Mouse (Mus musculus) embryonic facial prominence, embryonic 10.5 days (tissue): ENCODE data around the gene Eno2. TPM values are rescaled to one million over a fixed set of nuclear protein-coding genes. Genes with fewer than 3 reads are reported as not detected.
A peak's percentile ranks its signal among the peaks of the same experiment; 100 is the strongest.

Source experiments
- DNase-seq: peaks from one replicate; pipeline ENCODE4 v3.0.0-alpha.2; 2017; ENCODE audit warnings: low spot score
- H3K27ac ChIP-seq: fragments of 300-500 bp; sonication (generic); replicated peaks from 2 replicates; pipeline ENCODE4 v1.5.1; 2016; ENCODE audit warnings: mild to moderate bottlenecking
- H3K27me3 ChIP-seq: fragments of 300-500 bp; sonication (generic); replicated peaks from 2 replicates; pipeline ENCODE4 v1.6.1; 2016; ENCODE audit warnings: low read depth, mild to moderate bottlenecking; ENCODE audit not compliant: poor library complexity, severe bottlenecking
- H3K36me3 ChIP-seq: fragments of 300-500 bp; sonication (generic); replicated peaks from 2 replicates; pipeline ENCODE4 v1.6.1; 2016; ENCODE audit warnings: mild to moderate bottlenecking, moderate library complexity
- H3K4me1 ChIP-seq: fragments of 300-500 bp; sonication (generic); 2 replicates; pipeline ENCODE4 v1.6.1; 2016
- H3K4me3 ChIP-seq: fragments of 300-500 bp; sonication (generic); 2 replicates; pipeline ENCODE4 v1.5.1; 2016; ENCODE audit warnings: mild to moderate bottlenecking, moderate library complexity
- H3K9me3 ChIP-seq: fragments of 300-500 bp; sonication (generic); 2 replicates; pipeline ENCODE4 v1.6.1; 2016; ENCODE audit warnings: mild to moderate bottlenecking
- WGBS: fragments of 180-500 bp; shearing (Covaris S2); methylation state at CpG from one replicate; pipeline ENCODE4 v1.1.7; 2016; 5-methylcytosine and 5-hydroxymethylcytosine counted together
- polyA plus RNA-seq: library from polyadenylated mRNA; unstranded; fragments of >200 nt; fragmentation: Nextera tagmentation; extraction: Ambion mirVana; gene quantifications from 2 replicates; pipeline ENCODE4 v1.2.1, GENCODE M21; 2016

The Eno2 gene
- 2.3 and 2.4 TPM in 2 replicates for polyA plus RNA-seq

GRCm38 (mm10) chr6:124769101-124769765, at the start of gene Eno2:
Eno2 (minus strand) TSS chr6:124769673.
- H3K4me1 ChIP-seq: peaks cover 33% of the 10 kb centered on the region
- H3K4me3 ChIP-seq: peak within 1 kb of the TSS; percentile 64
- H3K9me3 ChIP-seq: no peaks in the 10 kb centered on the region
- DNase-seq: peak; percentile 79
- peak within 1 kb of the TSS; percentile 71 for H3K27ac ChIP-seq
- H3K27me3 ChIP-seq: peaks cover 85% of the 10 kb centered on the region
- WGBS: under 1% methylated on average over 54 of the region's 54 CpGs
- H3K36me3 ChIP-seq: no peaks in the 10 kb centered on the region

DNA sequence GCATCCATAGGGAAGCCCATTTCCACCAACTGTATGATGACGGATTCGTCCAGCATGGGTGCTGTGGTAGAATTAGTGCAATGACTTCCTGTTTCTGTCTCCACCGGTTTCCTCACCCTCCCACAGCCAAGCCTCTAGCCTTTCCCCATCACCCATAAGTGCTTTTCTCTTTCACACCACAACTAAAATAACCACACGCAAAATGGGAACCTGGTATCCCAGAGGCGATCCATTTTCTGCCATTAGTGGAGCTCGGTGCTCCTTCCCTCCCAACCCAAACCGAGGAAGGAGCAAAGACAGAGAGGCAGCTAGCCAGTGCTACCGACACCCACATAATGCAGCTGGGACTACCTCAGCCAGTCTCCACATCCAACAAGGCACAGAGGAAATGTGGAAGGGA, 48.5 kb upstream of the Eno2 start:
- Histone ChIP-seq H3K27ac (no peak overlapping the region), H3K4me3 (no peak overlapping the region), H3K36me3 (peaks cover 84% of the 10 kb centered on the region), H3K4me1 (peaks cover 19% of the 10 kb centered on the region), H3K27me3 (no peaks in the 10 kb centered on the region), H3K9me3 (no peaks in the 10 kb centered on the region)
- WGBS: 95% methylated on average over 8 of the region's 8 CpGs
- no peak for DNase-seq

- Histone ChIP-seq H3K36me3 (peaks cover 83% of the 10 kb centered on the region), H3K27me3 (no peaks in the 10 kb centered on the region), H3K4me1 (peaks cover 23% of the 10 kb centered on the region), H3K4me3 (no peak overlapping the region), H3K9me3 (no peaks in the 10 kb centered on the region), H3K27ac (no peak overlapping the region)
- 97% methylated on average over 8 of the region's 8 CpGs for WGBS
- no peak for DNase-seq
Observed at GRCm38 (mm10) chr6:124817563-124817962, 48.1 kb upstream of the Eno2 start.

DNA sequence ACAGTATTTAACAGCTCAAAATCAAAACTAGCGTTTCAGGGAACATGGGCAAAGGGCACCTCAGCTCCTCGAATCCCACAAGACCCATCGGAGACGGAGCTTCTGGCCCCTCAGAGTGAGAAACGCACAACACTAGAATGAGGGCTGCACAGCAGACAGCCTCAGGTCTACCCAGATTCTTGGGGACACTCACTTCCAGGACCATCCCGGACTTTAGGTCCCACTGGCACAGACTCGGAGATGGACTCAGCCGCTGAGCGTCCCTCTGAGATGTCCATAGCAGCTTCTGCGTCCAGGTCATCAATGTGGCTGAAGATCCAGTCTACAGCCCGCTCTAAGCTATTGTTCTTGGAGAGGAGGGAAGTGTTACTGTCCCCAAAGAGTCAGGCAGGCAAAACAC, 47.7 kb upstream of the Eno2 start:
- no peak overlapping the region for H3K4me3 ChIP-seq
- peaks cover 27% of the 10 kb centered on the region for H3K4me1 ChIP-seq
- H3K27ac ChIP-seq: no peak overlapping the region
- no peak for DNase-seq
- no peaks in the 10 kb centered on the region for H3K27me3 ChIP-seq
- peaks cover 83% of the 10 kb centered on the region for H3K36me3 ChIP-seq
- H3K9me3 ChIP-seq: no peaks in the 10 kb centered on the region
- 93% methylated on average over 11 of the region's 11 CpGs for WGBS

- no peak for DNase-seq
- H3K9me3 ChIP-seq: no peaks in the 10 kb centered on the region
- H3K4me3 ChIP-seq: no peak overlapping the region
- H3K4me1 ChIP-seq: peaks cover 32% of the 10 kb centered on the region
- H3K36me3 ChIP-seq: peaks cover 83% of the 10 kb centered on the region
- no peaks in the 10 kb centered on the region for H3K27me3 ChIP-seq
- H3K27ac ChIP-seq: no peak overlapping the region
- 93% methylated on average over 4 of the region's 4 CpGs for WGBS
Observed at GRCm38 (mm10) chr6:124816611-124817010, 47.1 kb upstream of the Eno2 start.

DNA sequence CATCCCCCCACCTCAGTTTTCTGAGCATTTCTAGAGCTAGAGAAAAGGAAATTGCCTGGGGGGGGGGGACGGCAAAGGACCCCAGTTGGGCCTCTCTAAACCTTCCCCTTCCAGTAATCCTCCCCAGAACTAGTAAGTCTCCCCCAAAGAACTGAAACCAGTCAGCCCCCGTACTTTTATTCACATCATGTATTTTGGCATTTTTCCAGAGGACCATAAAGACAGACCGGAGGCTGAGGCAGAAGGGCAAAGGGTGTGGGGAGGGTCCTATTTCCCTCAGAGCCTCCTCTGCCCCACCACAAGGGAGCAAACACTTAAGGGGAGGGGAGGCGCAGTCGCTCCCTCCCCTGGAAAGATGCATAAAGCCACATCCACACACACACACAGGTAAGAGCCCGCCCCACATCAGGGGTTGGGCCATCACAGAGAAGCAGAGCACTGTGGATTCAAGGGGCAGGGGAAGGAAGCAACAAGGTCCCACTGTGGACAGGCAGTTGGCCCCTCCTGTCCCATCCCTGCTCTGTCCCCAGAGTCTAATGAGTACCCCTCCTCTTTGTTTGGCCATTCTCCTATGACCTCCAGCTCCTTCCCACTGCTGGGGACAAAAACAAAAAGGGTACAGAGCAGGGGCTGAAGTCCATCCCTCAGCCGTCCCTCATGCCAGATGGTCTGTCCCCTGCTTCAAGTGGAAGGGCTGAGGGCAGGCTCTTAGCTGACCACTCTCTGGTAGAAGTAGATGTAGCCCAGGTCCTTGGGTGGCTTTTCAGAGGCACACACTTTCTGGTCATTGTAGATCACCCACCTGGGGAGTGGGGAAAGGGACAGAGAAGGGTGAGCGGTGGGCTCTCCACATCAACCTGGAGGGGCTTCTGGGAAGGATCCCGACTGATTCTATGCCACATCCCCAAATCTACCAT, 45.6 kb upstream of the Eno2 start:
- Histone ChIP-seq H3K36me3 (peaks cover 83% of the 10 kb centered on the region), H3K27ac (no peak overlapping the region), H3K9me3 (no peaks in the 10 kb centered on the region), H3K4me1 (peaks cover 42% of the 10 kb centered on the region), H3K27me3 (no peaks in the 10 kb centered on the region), H3K4me3 (peak overlapping the region; percentile 92; the same call in 1 of the 2 replicates)
- DNase-seq: no peak
- 77% methylated on average over 9 of the region's 9 CpGs for WGBS

DNA sequence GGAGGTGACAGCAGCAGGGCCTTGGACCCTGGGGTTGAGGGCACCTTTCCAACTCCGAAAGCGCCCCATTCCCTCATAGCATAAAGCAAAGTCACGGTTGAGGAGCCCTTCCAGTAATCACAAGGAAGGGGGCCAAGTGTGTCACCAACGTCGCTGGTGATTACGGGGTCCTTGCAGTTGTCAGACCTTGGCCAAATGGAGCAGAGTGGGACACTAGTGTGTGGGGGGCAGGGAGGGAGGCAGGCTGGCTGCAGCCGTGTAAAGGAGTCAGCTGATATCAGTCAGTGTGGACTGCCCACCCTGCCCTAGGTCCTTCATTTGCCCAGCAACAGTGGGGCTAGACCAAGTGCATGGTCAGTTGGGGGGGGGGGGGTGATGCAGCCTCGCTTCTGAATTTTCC, 45.0 kb upstream of the Eno2 start:
- Histone ChIP-seq H3K9me3 (no peaks in the 10 kb centered on the region), H3K27me3 (no peaks in the 10 kb centered on the region), H3K4me1 (peaks cover 49% of the 10 kb centered on the region), H3K36me3 (peaks cover 81% of the 10 kb centered on the region), H3K27ac (peak overlapping the region; percentile 98), H3K4me3 (peak overlapping the region; percentile 92)
- no peak for DNase-seq
- 49% methylated on average over 8 of the region's 8 CpGs for WGBS

DNA sequence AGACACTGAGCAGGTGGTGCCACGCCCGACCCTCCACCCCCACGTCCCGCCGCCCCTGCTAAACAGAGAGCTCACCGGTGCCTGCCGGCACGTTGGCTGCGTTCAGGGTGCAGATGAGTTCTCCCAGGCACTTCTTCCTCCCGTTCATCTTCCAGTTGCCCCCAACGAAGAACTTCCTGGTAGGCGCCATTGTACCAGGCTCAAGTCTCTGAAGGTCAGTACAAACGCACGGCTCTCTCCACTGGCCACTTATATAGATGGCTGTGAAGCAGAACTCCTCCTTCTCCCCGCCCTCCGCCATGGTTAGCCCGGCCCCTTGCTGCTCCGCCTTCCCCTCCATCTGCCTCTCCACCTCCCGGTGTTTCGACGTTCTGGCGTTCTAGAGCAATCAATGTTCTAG, 44.5 kb upstream of the Eno2 start, which contains the start of gene Tpi1:
TSS of gene Tpi1 (minus strand) at position 364 of the 400 bp plus-strand sequence.
- Histone ChIP-seq H3K4me3 (peak within 1 kb of the TSS; percentile 92), H3K9me3 (no peaks in the 10 kb centered on the region), H3K36me3 (peaks cover 76% of the 10 kb centered on the region), H3K27me3 (no peaks in the 10 kb centered on the region), H3K4me1 (peaks cover 54% of the 10 kb centered on the region), H3K27ac (peak within 1 kb of the TSS; percentile 98)
- WGBS: under 1% methylated on average over 22 of the region's 22 CpGs
- peak; percentile 92 for DNase-seq

DNA sequence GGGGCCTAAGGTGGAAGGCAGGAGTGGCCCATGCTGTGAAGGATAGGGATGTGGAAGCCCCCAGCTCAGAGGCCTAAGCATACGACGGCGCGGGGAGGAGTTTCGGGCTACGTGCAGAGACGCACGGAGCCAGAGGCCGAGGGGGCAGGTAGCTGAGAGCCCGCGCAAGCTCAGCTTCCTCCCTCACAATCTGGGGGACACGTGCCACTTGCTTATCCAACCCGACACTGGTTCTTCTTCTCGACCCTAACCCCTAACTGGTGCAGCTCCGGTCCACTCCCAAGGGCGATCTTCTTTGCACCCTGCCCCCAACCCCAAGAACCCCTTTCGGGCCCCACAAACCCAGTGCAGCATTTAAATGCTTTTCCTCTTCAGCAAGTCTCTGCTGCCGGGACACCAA, 44.0 kb upstream of the Eno2 start:
- H3K36me3 ChIP-seq: peaks cover 72% of the 10 kb centered on the region
- DNase-seq: peak; percentile 87
- peak overlapping the region; percentile 92 for H3K4me3 ChIP-seq
- no peaks in the 10 kb centered on the region for H3K9me3 ChIP-seq
- H3K27me3 ChIP-seq: no peaks in the 10 kb centered on the region
- peak overlapping the region; percentile 98 for H3K27ac ChIP-seq
- under 1% methylated on average over 18 of the region's 18 CpGs for WGBS
- H3K4me1 ChIP-seq: peaks cover 58% of the 10 kb centered on the region

DNA sequence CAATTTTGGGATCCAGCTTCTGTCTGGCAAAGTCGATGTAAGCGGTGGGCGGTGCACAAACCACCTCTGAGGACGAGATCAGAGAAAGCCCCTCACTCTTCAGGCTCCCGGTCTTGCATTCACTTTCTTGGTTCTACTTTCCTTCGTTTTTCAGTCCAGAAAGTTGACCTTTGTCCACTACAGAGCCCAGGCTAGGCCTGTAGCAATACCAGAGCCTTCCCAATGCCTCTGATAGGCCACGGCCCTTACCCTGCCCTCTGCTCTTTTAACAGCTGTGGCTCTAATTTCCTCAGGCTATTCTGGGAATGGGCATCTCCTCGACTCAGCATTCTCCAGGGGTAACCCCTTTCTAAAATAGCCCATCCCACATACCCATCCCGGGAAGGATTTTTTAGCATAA, 43.4 kb upstream of the Eno2 start:
- Histone ChIP-seq H3K27ac (peak overlapping the region; percentile 98), H3K36me3 (peaks cover 65% of the 10 kb centered on the region), H3K4me1 (peaks cover 65% of the 10 kb centered on the region), H3K27me3 (no peaks in the 10 kb centered on the region), H3K4me3 (peak overlapping the region; percentile 92), H3K9me3 (no peaks in the 10 kb centered on the region)
- 26% methylated on average over 9 of the region's 9 CpGs for WGBS
- no peak for DNase-seq

DNA sequence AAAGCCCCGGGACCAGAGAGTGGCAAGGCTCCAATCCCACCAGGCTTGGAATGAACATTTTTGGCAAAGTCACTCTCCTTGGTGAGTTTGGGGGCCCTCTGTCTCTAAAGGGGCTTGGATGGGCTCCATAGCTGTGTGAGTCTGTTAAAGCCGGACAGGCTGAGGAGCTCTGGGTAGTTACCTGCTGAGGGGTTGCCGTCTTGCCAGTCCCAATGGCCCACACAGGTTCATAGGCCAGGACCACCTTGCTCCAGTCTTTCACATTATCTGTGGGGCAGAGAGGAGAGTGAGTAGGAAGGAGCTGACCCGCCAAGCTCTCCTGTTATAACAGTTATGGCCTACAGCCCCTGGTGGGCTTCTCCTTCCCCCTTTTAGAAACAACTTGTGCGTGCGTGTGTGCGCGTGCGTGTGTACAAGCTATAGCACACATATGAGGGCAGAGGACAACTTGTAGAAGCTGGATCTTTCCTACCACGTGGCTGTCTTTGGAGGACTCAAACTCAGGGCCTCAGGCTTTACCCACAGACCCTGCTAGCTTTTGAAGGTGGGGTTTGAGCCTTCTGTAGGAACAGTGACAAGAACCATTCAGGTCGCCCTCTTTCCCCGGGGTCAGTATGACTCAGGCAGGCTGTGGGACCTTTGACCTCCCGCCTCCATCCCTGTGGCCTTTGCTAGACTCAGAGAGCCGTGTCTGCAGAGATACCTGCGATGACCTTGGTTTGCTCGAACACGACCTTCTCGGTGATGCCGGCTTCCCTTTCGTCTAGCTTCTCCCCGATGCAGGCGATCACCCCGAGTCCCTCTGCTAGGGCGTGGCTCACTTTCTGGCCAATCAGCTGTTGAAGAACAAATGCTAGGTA, 42.5 kb upstream of the Eno2 start:
- Histone ChIP-seq H3K27ac (peak overlapping the region; percentile 98), H3K27me3 (no peaks in the 10 kb centered on the region), H3K36me3 (peaks cover 56% of the 10 kb centered on the region), H3K9me3 (no peaks in the 10 kb centered on the region), H3K4me1 (peaks cover 65% of the 10 kb centered on the region), H3K4me3 (peak overlapping the region; percentile 92)
- no peak for DNase-seq
- 85% methylated on average over 24 of the region's 24 CpGs for WGBS

DNA sequence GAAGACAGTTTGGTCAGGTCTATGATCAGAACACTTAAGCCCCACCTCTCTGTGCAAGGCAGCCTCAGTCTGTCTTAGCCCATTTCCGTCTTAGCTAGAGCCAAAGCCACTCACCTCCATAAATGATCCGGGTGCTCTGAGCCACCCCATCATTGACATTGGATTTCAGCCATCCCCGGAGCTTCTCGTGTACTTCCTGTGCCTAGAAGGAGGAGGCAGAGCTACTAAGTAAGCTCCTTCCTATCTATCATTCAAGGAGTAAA, 41.9 kb upstream of the Eno2 start:
- H3K36me3 ChIP-seq: peaks cover 50% of the 10 kb centered on the region
- H3K4me3 ChIP-seq: no peak overlapping the region
- no peaks in the 10 kb centered on the region for H3K9me3 ChIP-seq
- H3K27me3 ChIP-seq: no peaks in the 10 kb centered on the region
- H3K4me1 ChIP-seq: peaks cover 70% of the 10 kb centered on the region
- DNase-seq: no peak
- whole genome bisulfite sequencing: 96% methylated on average over 4 of the region's 4 CpGs
- no peak overlapping the region for H3K27ac ChIP-seq
